Mouse (Mus musculus) testis, postnatal 14 days (tissue): ENCODE measurements around the gene Zdhhc18.

Experiments used
- DNase-seq: peaks from one replicate; pipeline ENCODE4 v3.0.0; 2021; ENCODE audit warnings: low spot score

Gene Zdhhc18

DNA sequence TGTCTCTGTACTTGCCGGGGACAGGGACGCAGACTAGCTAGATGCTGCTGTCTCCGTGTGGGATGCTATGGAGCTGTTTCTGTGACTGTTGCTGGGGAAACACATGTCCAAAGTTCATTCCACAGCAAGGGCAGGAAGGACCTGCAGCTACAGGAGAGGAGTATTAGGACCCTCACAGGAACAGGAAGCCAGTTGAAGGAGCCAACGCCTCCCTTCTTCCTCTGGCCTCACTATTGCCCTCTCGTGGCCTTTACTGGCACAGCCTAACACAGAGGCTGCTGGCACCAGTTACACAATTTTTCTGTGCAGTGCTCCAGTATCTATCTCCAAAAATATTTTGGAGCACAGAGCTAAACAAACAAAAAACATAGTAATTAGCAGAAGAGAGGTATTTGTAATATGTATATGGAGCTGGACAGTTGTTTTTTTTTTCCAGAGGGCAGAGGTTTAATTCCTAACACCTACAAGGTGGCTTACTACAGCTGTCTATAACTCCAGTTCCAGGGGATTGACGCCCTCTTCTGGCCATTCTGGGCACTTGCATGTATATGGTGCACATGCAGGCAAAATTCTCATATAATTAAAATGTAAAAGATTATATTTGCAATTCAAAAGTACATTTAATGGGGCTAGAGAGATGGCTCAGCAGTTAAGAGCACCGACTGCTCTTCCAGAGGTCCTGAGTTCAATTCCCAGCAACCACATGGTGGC is at the start of gene Zdhhc18:
TSS of gene Zdhhc18 (minus strand) at position 166 of the 711 bp plus-strand sequence.
- DNase-seq = no peak

DNA sequence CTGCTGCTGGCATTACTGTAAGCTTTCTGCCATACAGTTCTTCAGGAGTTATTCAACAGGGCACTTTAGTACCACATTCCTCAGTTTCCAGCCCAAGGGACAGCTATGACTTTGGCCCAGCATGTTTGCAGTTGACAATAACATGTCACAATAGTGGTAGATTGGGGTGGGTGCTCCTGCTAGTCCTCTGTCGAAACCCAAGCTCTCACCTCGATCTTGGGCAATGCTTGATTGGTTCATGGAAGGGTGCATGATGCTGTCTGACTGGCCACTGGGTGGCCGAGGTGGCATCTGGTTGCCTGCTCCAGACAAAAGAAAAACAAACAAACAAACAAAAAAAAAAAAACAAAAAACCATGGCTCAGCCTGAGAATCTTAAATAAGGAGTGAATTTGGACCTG is 45.4 kb upstream of the Zdhhc18 start:
- no peak for DNase-seq

DNA sequence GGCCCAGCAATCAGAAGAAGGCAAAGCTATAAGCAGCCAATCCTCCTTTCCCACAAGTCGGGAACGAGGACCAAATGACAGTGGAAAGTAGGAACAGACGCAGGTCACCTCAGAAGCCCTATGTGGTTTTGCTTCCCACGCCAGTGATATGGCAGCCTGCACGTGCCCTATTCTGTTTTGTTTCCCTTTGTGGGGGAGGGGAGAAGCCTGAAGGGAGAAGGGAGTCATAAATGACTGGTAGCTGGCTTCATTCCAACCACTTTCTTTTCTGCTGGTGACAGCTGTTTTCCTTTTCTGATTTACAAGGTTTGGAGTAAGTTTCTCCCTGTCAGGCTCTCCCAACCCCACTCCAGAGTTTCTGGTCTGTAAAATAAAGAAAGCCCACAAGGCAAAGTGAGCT is 40.3 kb upstream of the Zdhhc18 start:
- DNase-seq = no peak

DNA sequence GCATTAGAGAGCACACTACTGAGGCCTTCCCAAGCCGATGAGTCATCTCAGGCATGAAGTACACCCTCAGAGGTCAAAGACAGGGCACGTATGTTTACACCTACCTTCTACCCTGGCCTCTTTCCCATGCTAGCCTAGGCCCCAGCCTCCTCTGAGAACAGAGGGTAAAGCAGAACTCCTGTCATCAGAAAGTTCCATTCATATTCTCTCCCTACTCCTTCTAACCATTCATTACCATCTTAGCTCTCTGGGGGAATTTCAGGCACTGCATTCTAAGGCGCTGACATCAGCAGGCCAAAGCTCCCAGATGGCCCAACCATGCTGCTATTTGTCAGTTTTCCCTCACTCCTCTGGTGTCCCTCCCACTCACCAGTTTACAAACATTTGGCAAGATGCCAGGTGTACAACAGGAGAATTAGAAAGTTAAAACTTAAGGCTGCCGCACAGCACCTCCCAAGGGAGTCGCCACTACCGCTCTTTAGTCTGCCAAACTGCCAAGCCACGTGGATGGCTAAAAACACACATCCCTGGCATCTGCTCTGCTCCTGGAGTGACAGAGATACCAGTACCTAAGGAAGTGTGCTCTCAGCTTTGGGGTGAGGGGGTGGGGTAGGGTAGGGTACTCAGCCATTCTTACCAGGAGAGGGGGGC is 38.6 kb upstream of the Zdhhc18 start:
- no peak for DNase-seq

DNA sequence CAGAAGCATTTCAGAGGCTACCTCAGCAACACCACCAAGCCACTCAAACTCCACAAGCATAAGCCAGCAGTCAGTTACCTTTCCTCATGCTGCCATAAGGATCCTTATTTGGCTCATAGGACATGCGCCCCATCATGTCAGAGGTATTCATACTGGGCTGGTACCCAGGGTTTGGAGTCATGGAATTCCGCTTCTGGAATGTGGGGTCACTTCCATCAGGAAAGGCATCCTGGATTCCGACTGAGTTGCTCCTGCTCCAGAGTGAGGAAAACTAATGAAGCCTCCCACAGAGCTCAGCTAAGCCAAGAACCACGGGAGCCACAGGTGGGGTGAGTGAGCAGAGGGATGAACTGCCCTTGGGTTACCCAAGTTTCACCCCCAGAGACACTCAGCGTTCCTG is 37.2 kb upstream of the Zdhhc18 start:
- DNase-seq = no peak

DNA sequence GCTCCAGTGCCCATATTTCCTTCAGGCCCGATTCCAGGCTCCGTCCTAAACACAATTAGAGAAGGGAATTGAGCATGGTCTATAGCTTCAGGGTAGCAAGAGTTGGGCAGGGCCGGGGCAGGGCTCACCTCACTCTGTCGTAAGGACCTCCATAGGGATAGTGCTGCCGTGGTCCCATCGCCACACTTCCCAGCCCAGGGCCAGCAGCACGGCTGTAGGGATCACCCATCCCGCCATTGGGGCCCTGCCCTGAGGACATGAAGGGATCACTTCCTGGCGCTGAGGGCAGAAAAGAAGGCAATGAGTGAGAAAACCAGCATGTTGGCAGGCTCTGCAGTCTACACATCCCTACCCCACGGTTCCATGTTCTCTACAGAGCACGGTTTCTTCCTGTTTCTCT is 36.6 kb upstream of the Zdhhc18 start:
- no peak for DNase-seq

DNA sequence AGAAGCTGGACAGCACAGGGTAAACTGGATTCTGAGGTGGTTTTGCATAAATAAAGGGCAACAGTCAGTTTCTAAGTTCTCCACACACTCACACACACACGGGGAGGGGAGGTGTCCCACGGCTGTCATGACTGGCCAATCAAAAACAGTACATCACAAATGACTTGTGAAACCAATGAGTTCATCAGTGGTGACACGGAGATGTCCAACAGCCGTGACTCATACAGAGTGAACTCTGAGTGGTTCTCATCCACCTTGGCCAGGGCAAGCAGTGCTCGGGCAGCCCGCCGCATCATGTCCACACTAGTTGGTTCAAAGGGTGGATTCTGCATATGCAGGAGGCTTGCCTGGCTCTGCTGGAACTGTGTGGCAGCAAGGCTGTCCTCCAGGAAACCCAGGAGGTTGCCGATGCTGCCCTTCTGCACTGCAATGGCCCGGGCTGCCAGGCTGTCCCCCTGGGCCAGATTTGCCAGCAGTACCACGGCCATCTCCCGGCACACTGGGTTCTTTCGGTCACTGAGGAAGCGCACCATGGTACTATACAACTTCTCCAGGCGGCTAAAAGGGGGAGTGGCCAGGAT is 30.3 kb upstream of the Zdhhc18 start:
- no peak for DNase-seq

DNA sequence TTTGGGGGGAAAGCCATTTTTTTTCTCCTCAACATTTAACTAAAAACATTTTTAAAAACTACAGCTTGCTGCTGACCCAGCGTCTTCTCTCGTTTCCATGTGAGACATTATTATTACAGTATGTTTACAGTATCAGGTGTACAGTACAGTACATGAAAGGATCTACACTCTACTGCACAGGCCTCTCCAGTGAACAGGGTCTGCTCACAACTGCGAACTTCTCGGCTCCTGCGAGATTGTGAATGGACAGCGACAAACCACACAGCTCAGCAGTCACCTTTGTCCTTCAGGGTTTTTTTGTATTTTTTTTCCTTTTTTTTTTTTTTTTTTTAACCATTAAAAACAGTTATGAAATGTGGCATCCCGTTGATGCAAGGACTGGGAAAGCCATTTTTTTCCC is 29.7 kb upstream of the Zdhhc18 start:
- DNase-seq = no peak

DNA sequence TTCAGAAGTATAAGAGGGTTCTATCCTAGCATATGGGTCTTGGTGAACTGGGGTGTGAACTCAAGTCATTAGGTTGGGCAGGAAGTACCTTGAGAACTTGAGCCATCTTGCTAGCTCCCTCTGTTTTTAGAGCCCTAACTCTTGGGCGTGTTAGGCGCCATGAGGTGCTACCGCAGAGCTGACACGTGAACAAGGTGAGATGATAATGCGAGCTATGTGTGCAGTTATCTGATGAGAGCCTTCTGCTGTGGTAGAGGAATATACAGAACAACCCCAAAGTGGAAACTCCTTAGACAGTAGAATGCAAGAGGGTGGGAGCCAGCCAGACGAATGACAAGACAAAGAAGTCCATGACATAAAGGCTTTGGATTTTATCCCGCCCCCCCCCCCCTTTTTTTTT is 27.3 kb upstream of the Zdhhc18 start:
- DNase-seq = no peak

DNA sequence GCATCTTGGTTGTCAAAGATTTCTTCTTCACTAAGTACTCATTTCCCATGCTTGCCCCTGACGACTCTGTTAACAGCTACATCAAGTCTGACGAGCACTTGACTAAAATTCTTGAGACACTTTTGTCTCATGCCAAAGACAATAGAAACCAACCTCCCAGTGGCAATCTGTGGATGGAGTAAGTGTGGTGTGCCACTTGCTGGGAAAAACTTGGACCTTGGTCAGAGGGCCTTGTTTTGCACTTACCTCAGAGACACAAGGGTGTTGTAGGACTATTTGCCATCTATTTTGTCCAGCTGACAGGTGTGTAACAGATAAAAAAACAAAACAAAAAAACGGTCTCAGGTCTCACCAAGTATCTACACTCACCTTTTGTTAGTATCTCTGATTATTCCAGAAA is 26.2 kb upstream of the Zdhhc18 start:
- no peak for DNase-seq

DNA sequence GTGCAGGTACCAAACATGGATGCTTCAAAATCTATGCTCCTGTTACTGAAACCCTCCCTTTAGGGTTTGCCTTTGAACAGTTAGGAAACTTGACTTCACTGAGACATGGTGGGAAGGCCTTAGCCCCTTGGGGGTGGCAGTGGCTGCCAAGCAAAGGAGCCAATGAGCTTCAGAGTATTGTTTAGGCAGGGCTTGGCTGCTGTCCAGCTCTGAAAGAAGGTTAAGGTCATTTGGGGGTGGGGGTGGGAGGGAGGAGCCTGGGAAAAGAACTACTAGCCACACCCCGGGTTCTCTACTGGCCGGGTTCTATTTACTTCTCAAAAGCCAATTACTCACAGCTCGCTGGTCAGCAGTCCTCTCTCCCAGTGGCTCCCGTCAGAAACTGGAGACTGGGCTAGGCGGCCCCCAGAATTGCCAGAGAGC is 25.7 kb upstream of the Zdhhc18 start:
- peak; percentile 58 for DNase-seq

DNA sequence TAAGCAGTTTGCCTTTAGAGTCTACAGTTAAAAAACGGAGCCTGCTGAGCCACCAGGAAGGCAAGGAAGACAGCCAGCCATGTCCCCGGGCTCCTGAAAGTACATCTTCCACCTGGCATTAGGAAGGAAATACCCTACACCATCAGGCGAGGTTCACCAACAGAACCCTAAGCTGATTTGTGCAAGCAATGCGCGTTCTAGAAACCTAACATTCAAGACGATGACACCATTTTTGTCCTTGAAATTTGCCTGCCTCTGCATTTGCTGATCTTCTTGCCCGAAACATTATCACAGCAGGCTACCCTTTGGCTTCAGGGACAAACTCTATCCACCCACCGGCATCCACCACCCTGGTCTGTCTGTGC is 24.4 kb upstream of the Zdhhc18 start:
- no peak for DNase-seq

DNA sequence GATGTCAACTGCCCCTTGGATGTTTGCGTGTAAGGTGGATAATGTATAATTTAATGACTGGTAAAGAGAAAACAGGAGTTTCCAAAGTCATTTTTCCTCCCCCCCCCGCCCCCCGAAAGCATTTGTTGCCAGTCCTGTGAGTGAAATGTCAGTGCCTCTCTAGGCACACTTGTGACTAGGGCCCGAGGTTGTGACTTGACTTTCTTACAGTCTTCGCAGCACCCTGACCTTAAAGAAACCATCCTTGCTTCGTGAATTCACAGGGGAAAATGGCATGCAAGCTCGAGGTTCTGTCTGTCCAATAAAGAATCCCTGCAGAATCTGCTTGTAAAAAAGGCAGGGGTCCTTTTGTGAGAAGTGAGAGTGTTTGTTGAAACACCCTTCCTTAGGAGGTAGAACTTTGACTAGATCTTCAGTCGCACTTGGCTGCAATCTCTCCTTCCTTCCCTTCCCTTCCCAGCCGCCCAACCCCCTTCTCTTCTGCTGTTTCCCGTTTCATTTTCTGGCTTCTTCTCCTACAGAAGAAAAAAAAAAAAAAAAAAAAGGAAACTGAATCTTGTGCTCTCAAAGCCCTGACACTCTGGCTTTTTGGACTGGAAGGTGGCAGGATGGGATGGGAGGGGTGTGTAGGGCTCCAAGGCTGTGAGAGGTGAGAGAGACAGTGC is 23.8 kb upstream of the Zdhhc18 start:
- no peak for DNase-seq

DNA sequence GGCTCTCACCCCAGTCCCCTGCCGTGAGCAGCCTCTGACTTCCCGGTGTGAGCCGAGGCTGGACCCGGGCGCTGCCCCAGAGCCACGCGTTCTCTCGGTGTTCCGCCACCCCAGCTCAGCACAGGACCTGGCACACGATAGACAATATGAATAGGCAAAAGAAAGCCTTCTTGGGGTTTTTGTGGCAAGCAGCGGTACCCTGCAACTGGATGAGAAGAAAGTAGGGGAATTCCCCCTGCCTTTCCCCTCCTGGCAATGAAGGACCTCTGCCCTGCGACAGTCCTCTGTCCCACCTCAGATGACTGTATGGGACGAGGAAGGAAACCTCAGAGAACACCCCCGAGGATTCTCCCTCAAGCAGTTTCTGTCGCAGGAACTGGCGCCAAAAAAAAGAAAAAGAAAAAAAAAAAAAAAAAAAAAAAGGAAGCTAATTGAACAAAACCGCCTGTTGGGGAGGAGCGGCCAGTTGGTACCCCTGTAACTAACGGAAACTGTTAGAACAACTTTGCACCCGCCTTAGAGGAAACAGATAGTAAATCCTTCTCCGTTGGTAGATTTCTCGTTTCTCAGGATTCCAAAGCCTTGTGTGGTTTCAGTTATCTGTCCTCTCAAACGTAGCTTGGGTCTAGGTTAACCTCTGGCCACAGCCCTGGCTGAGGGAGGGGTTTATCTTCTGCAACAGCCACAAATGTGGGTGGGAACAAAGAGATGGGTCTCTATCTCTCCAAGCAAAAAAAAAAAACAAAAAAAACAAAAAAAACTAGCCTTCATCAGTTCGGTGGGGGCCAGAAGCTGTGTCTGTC is 23.1 kb upstream of the Zdhhc18 start:
- DNase-seq = peak; percentile 62

DNA sequence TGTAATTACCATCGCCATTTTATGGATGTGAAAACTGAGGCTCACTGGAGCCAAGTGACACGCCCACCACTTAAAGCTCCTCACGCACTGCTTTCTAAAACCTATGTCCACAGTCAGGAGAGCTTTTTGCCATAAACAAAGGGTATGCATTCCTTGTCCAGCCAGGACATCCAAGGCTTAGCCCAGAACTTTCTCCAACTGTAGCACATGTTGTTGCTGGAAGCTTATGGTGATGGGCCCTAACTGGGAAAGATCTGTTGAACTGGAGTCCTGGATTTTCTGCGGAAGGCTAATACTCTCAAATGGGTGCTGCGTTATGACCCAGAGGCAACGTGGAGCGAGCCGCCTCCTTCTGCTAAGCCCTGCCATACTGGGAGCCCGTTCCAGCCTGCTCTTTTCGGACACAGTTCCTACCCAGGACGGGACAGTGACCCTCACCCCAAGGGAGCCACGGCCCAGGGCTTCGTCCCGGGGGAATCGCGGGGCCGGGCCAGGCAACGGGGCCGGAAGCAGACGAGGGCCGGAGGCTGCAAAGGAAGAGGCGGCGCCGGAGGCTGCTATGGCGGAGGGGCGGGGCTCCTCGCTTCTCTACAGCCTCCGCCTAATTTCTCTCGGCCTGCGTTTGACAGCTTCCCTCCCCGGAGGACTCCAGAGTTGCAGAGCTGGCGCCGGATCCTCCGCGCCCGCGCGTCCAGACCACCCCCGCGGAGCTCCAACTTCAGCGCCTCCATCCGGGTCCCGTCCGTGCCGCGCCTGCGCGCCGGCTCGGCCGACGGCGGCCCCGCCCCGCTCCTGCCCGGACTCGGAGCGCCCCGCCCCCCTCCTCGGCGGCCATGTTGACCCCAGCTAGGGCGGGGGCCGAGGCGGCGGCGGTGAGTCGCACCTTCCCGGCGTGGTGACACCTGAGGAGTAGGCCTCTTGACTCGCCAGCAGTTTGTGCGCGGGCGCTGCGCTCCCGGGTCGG is 22.2 kb upstream of the Zdhhc18 start, which contains the start of gene Pigv:
TSS of gene Pigv (minus strand) at position 767 of the 964 bp plus-strand sequence.
- peak; percentile 92 for DNase-seq

DNA sequence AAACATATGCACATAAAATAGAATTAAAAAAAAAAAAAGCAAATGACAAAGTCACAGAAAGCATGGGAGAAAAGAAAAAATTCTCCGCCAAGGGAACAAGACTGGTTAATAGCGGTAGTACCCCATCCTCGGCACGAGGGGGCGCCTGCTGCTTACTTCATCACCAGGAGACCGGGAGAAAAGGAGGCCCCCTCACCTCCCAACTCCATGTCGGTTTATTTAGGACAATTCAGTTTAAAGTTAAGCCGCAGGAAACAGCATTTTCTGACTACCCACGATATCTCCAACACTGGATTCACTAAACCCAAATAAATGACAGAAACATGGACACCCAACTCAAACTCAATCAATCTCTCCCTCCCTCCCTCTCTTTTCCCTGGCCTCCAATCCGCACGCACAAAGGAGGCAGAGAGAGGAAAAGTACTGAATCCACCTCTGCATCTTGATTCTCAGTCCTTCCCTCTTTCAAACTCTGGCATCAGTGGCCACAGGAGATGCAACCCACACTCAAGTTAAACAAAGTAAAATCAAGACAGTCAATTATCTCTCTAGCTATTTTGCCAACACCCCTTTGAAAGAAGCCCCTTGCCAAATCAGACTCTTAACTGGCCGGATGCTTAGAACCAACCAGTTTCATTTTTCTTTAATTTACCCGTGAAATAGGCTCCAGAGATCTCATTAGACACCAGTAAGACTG is 21.4 kb upstream of the Zdhhc18 start:
- peak; percentile 78 for DNase-seq

DNA sequence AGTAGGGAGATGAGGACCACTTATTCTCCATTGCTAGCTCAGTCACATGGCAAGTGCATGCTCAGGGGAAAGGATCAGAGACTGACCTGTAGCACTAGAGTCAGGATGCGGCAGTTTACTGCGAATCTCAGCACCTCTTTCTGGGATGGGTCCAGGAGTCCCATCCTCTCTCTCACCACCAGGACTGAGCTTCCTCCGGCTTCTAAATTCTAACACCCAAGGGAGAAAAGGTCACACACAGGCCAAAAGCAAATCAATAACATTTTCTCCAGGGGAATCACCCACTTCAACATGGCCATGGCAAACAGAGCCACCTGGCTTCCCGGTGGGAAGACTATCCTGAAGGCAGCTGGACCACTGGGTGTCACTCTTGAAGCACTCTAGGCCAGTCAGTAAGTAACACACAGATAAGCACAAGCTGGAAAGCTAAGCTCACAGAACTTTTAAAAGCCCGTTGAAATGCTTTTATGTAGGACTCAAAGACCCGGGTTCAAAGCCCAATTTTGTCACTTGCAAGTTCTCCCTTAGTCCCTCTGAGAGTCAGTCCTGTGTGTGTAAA is 19.8 kb upstream of the Zdhhc18 start:
- no peak for DNase-seq

DNA sequence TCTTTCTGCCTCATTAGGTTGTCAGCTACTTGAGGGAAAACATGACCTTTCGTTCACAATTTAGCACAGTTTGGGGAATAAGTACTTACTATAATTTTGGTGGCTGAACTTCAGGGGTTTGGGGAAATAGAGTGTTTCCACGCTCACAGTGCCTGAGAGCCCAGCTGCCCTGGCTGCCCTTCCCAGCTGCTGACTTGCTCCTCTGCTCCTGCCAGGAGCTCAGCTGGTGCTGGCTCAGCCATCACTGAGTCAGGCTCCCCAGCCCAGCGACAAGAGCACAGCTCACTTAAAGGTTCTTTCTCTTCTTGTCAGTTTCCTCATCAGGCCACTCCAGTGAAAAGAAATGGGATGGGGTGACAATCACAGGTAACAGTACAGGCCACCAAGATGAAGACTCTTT is 18.6 kb upstream of the Zdhhc18 start:
- DNase-seq = no peak

DNA sequence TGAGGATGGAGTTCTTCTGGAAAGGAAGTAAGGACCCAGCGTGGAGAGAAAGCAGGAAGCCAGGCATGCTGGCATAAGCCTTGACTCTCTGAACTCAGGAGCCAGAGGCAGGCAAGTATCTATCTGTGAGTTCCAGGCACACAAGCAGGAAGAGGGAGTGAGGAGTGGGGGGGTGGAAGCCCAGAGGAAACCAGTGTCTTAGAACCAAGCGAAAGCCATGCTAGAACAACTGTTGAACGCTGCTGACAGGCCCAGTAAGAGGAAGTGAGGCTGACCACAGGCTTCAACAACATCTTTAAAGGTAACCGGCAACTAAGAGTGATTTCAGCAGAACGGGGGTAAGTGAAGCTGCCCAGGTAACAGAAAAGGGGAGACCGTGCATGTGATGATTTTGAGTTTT is 16.2 kb upstream of the Zdhhc18 start:
- DNase-seq = no peak

DNA sequence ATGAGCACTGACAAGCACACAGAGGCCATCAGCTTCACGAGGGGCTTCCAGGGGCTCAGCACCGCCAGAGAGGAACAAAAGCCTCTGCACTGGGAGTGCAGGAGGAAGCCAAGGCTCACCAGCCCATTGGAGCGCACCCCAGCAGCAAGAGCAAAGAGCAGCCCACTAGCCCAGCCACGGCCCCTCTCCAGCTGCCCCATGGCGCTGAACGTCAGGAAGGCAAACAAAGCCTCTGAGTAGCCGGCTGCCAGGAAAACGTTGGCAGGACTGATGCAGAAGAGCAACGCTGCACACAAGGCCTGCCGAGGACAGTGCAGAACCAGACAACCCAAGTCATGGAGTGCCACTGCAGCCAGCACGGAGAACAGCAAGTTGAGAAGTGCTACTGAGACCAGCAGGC is 15.2 kb upstream of the Zdhhc18 start:
- no peak for DNase-seq
